Mouse (Mus musculus): Measurements from ENCODE around the gene Rpia.

Gene Rpia

GRCm38 (mm10) chr6:70805267-70805666 is 13.2 kb upstream of the Rpia start:
- DNase-seq (ENCODE audit: low read depth, low spot score), result no peak

- no peak for DNase-seq (ENCODE audit: low read depth, low spot score)
Measured at GRCm38 (mm10) chr6:70804632-70805031, 12.6 kb upstream of the Rpia start.

GRCm38 (mm10) chr6:70797581-70798251 is 5.7 kb upstream of the Rpia start:
- no peak for DNase-seq (ENCODE audit: low read depth, low spot score)

- DNase-seq (ENCODE audit: low read depth, low spot score), result no peak
Measured at GRCm38 (mm10) chr6:70796940-70797339, 4.9 kb upstream of the Rpia start.

GRCm38 (mm10) chr6:70792644-70793043 is 612 bp upstream of the Rpia start:
- DNase-seq (ENCODE audit: low read depth, low spot score), result no peak

GRCm38 (mm10) chr6:70790852-70791761 is 925 bp downstream of the Rpia start:
- DNase-seq (ENCODE audit: low read depth, low spot score), result no peak

- no peak for DNase-seq (ENCODE audit: low read depth, low spot score)
Measured at GRCm38 (mm10) chr6:70790034-70790650, 1.9 kb downstream of the Rpia start.

- no peak for DNase-seq (ENCODE audit: low read depth, low spot score)
Measured at GRCm38 (mm10) chr6:70789134-70789533, 2.9 kb downstream of the Rpia start.

GRCm38 (mm10) chr6:70787524-70787923 is 4.5 kb downstream of the Rpia start:
- no peak for DNase-seq (ENCODE audit: low read depth, low spot score)

GRCm38 (mm10) chr6:70785852-70786251 is 6.2 kb downstream of the Rpia start:
- no peak for DNase-seq (ENCODE audit: low read depth, low spot score)

- DNase-seq (ENCODE audit: low read depth, low spot score), result no peak
Measured at GRCm38 (mm10) chr6:70784811-70785210, 7.2 kb downstream of the Rpia start.

- DNase-seq (ENCODE audit: low read depth, low spot score), result no peak
Measured at GRCm38 (mm10) chr6:70781336-70781735, 10.7 kb downstream of the Rpia start.

GRCm38 (mm10) chr6:70774372-70774771 is 17.7 kb downstream of the Rpia start:
- DNase-seq (ENCODE audit: low read depth, low spot score), result no peak

- no peak for DNase-seq (ENCODE audit: low read depth, low spot score)
Measured at GRCm38 (mm10) chr6:70773769-70774168, 18.3 kb downstream of the Rpia start.

GRCm38 (mm10) chr6:70768769-70769168 is 23.3 kb downstream of the Rpia start:
- DNase-seq (ENCODE audit: low read depth, low spot score), result peak; percentile 21

- no peak for DNase-seq (ENCODE audit: low read depth, low spot score)
Measured at GRCm38 (mm10) chr6:70765076-70765475, 27.0 kb downstream of the Rpia start.

- DNase-seq (ENCODE audit: low read depth, low spot score), result no peak
Measured at GRCm38 (mm10) chr6:70764551-70764950, 27.5 kb downstream of the Rpia start.

GRCm38 (mm10) chr6:70763881-70764280 is 28.2 kb downstream of the Rpia start:
- no peak for DNase-seq (ENCODE audit: low read depth, low spot score)

GRCm38 (mm10) chr6:70762659-70763058 is 29.4 kb downstream of the Rpia start:
- no peak for DNase-seq (ENCODE audit: low read depth, low spot score)

GRCm38 (mm10) chr6:70760951-70761350 is 31.1 kb downstream of the Rpia start:
- no peak for DNase-seq (ENCODE audit: low read depth, low spot score)

GRCm38 (mm10) chr6:70754833-70755232 is 37.2 kb downstream of the Rpia start:
- no peak for DNase-seq (ENCODE audit: low read depth, low spot score)

GRCm38 (mm10) chr6:70752351-70752750 is 39.7 kb downstream of the Rpia start:
- no peak for DNase-seq (ENCODE audit: low read depth, low spot score)

All from telencephalon, adult 2 months (tissue).